Mouse (Mus musculus) thymus, adult 18-20 months (tissue): ENCODE results near the gene Cd86.

Experiments
- DNase-seq, 2 experiments: peaks; one replicate each; pipeline ENCODE4 v3.0.0; 2022; ENCODE audit warnings: mixed read lengths in 2 of 2

Gene Cd86

GRCm38 (mm10) chr16:36596671-36597410, 69.0 kb downstream of the Cd86 start:
- no peak for DNase-seq

GRCm38 (mm10) chr16:36589898-36590297, 76.0 kb downstream of the Cd86 start:
- DNase-seq = no peak

GRCm38 (mm10) chr16:36587971-36588370, 77.9 kb downstream of the Cd86 start:
- DNase-seq = no peak

GRCm38 (mm10) chr16:36582073-36582472, 83.8 kb downstream of the Cd86 start:
- DNase-seq = no peak

- DNase-seq = no peak
These were observed 93.9 kb downstream of the Cd86 start for GRCm38 (mm10) chr16:36571942-36572341.

GRCm38 (mm10) chr16:36561386-36562338, 104.2 kb downstream of the Cd86 start, which contains the start of gene Casr:
Gene Casr, minus strand, starts transcription at chr16:36562141.
- no peak for DNase-seq

GRCm38 (mm10) chr16:36559573-36559972, 106.3 kb downstream of the Cd86 start:
- DNase-seq = no peak

GRCm38 (mm10) chr16:36555672-36556165, 110.2 kb downstream of the Cd86 start:
- no peak for DNase-seq
